Mouse (Mus musculus): ENCODE measurements around the gene Gm21992. TPM values are rescaled to one million over a fixed set of nuclear protein-coding genes. Genes with fewer than 3 reads are reported as not detected.

The Gm21992 gene
- total RNA-seq, 2 experiments from 2014 or later = 15.4 to 19.4 TPM

DNA sequence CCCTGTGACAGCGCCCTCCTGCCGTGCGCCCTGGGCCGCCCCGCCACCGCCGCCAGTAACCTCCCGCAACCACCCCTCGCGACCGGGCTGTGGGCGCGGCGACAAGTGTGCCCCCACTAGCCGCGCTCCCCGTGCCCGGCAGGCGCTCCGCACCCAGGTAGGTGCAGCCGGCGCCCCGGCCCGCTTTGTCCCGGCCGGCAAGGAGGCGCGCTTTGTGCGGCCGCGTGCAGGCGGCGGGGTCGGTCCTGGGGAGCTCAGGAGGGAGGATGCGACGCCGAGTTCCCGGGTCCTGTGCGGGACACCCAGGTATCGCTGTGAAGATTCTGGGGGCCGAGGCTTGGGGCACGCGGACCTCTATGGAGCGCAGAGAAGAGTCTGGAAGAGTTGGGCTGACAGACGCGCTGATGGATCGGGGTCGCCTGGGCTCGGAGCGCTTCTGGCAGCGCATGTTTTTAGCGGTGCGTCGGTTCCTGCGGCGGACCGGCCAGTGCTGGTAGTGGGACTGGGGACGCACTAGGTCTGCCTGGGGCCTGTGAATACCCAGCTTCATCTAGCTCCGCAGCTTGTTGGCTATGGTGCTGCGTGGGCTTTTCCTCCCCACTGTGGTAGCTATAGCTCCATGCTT is 99.1 kb downstream of the Gm21992 start:
- no peak for DNase-seq

DNA sequence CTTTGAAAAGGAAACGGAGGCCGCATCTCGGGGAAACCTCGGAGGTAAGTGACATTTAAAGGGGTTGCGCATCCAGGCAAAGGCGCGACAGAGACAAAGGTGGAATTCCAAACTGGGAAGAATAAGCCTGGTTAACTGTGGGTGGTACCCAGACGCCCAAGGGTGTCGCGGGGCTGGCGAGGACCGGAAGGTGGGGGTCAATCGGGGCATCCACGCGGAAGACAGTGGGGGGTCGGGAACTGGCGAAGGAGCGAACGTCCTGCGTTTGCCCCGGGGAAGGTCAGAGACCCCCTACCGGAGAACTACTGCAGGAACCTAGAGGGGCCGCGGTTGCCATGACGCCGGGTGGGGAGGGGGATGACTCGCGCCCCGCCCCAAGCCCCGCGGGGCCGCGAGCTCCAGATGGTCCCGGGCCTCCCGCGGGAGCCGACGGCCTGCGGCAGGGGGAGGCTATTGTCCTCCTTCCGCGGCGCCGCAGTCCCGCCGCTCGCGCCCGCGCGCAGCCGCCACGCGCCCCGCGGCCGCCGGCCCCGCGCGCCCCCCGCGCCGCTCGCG is 99.7 kb downstream of the Gm21992 start:
- no peak for DNase-seq

DNA sequence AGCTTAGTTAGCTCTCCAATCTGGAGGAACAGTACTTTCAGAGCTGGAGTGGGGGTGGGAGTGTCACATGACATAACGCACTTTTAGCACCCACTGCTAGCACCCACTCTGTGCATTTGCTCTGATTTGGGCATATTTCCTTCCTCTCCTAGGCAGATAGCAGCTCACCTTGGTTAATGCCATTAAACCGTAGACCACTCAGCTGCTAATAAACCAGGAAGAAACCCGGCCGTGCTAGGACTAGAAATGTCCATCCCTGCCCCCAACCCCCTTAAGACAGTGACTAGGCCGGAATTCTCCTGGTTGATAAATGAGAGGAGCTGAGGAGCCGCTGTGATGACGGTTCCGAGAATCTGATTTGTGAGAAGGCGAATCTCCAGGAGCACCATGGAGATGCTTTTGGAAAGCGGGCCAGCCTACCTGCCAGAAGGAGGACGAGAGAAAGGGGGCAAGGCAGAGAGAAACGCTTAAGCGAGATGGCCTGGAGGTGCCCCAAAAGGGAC is 100.3 kb downstream of the Gm21992 start, which contains the start of gene Sptbn2:
Sptbn2 (plus strand) TSS at position 70 of the 503 bp plus-strand sequence.
- DNase-seq = no peak

DNA sequence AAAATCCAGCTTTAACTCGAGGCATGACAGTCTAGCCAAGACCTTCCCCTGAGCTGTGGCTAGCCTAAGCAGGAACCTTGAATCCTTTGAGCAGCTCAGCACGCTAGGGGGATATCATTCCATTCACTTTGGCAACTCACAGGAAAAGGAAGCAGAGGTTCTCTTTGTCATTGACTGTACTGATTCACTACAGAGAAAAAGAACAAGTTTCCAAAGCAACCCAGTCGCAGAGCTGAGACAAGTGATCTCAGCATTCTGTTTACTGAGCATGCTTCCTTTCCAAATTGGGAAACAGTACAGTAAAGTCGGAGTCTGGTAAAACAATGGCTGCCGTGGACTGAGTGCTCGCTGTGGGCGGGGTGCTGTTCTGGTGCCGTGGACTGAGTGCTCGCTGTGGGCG is 102.6 kb downstream of the Gm21992 start:
- DNase-seq = no peak

DNA sequence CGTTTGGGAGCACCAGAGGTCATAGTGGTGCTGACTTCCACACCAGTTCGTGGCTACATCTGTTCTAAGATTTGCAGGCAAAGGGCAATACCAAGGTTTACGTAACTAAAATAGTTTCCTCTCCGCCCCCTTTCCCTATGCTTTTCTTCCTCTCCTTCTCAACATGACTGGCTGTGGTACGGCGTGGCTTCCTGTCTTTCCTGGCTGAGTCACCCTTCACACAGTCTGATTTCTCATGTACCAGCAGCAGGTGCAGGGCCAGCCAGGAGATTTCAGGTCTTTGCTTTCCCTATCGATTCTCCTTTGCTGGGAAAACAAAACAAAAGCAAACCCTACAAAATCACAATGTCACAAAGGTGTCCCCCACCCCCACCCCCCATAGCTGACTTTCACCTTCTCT is 110.2 kb downstream of the Gm21992 start:
- DNase-seq = no peak

DNA sequence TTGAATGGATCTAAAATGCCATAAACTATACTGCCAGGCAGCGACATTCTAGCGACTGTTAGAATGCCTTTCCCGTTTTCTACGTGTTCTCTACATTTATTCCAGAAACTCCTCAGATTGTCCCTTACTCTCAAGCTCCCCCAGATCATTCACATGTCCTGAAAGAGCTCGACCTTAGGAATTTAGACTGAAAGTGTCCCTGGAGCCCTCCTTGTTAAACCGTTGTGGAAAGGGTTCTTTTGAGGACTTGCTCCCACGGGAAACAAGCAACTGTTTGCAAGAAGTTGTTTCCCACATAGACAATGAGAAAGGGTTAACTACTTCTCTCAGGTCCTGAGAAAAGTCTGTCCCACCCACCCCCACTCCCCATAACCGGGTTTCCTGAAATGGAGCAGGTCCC is 110.8 kb downstream of the Gm21992 start:
- DNase-seq = no peak

DNA sequence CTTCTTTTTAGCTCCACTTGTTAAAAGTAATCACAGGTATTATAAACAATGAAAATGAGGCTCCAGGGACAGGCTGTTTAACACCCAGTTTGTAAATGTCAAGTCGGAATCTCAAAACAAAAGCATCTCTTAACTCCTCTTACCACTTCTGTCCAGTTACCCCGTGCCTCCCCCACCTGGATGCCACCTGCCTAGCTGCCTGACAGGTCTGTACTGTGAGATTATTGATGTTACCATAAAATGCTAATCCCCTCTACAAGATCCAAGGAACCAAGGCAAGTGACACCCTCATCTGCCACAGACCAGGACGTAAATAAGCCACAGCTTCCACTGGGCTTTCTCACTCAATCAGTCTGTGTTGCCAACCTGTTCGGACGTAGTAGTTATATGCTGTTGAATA is 111.6 kb downstream of the Gm21992 start:
- no peak for DNase-seq

DNA sequence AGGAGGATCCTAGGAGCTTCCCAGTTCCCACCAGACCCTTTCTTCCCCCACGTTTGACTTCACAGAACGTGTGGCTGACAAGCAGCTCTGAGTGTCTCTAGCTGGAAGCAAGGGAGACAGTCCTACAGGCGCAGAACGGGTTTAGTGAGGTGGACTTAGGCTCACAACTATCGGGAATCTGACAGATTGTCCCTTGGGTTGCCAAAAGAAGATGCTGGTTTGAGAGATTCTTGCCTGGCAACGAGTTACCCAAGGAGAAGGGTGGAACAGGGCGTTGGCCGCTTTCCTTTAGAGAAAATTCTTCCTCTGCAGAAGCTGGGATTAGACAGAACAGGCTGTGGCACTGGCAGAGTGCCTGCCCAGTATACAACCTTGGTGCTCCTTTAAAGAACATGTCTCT is 112.6 kb downstream of the Gm21992 start:
- DNase-seq = no peak

DNA sequence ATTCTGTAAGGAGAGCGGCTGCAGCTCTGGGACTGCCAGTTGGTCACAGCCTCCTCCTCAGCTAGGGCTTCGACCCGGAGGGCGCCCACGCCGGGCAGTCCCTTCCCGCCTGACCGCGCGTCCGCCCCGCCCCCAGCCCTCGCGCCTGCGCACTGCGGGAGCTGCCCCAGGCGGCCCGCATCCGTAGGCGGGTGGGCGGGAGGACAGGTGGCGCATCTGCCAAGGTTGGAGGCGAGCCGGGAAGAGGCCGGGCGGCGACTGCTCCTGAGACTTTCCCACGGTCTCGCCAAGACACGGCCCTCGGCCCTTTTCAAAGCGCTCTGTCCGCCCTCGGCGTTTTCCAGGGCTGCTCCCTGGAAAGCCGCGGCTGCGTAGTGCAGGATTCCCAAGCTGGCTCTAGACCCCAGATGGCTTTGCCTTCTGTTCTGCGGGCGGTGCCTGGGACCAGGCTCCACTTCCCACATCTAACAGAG is 113.2 kb downstream of the Gm21992 start, which contains the start of gene Gm960:
Gm960 (minus strand) TSS at position 464 of the 473 bp plus-strand sequence.
- DNase-seq = peak; percentile 57 to 72

DNA sequence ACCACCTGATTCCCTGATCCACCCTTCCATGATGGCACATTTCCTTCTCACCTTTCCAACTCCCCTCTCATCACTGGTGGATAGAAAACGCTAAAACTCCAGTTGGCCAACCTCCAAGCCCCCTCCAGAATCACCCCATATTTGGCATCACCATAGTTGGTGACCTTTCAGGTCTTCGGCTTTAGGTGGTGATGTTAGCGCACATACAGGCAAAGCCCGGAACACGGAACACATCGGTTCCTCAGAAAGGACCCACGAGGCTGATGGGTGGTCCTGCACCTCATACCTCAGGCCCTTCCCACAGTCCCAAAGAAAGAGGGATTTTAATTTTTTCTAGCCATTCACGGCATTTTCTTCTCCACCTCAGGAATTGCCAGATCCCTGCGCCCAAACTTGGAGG is 113.7 kb downstream of the Gm21992 start:
- DNase-seq = no peak

DNA sequence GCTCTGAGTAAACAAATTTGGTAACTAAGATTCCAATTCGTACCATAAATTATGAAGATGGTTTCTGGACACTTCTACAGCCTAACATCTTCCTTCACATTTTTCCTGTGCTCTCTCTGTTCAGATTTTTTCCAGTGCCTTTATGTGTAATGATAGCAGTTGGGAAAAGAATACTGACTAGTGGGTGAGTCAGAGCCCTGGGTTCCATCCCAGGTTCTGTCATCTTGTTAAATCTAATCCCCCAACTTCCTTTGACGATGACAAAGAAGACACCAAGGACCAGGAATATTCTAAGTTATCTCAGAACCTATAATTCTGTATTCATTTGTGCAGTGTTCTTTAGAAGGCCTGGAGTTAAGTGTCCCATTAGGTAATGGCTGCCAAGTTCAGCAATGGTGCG is 114.3 kb downstream of the Gm21992 start:
- no peak for DNase-seq

DNA sequence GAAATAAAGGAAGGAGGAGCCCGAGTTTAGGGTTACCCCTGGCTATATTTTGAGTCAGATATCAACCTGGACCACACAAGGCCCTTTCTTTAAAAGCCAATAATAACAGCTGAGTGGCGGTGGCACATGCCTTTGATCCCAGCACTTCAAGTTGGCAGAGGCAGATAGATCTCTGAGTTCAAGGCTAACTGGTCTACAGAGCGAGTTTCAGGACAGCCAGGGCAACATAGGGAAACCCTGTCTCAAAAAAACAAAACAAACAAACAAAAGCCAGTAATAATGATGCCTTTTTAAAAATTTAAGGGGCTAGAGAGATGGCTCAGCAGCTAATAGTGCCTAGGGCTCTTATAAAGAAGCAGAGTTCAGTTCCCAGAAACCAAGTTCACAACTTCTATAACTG is 117.1 kb downstream of the Gm21992 start:
- no peak for DNase-seq

Other genes starting within 250 kb of the Gm21992 start
- 1 to 10 TPM; 5.4 to 8.5 TPM for gene Lrfn4, start 195.9 kb downstream of the Gm21992 start, total RNA-seq (2021)
- gene Rce1, start 186.0 kb downstream of the Gm21992 start, total RNA-seq (2021) = 10 to 100 TPM in 1 of 2 experiments, 1 to 10 TPM in 1; 9.1 to 10.3 TPM
- gene Gm960, start 112.9 kb downstream of the Gm21992 start, total RNA-seq (2021) = not detected
- gene Sptbn2, start 100.4 kb downstream of the Gm21992 start, total RNA-seq (2021) = under 1 TPM; 0.22 to 0.98 TPM
- gene Rbm4b, start 55.1 kb downstream of the Gm21992 start, total RNA-seq (2021) = 1 to 10 TPM; 7.8 to 8.6 TPM
- 10 to 100 TPM; 38.8 to 43.3 TPM for gene Rbm4, start 17.7 kb downstream of the Gm21992 start, total RNA-seq (2021)
- 10 to 100 TPM; 16.6 to 17.9 TPM for gene Rbm14, start within 50 bp of the Gm21992 start, total RNA-seq (2021)
- gene Ccs, start 27.7 kb upstream of the Gm21992 start, total RNA-seq (2021) = 10 to 100 TPM; 30.0 to 30.6 TPM
- gene Ccdc87, start 27.8 kb upstream of the Gm21992 start, total RNA-seq (2021) = under 1 TPM in 1 of 2 experiments, not detected in 1; 0.10 TPM
- 10 to 100 TPM; 73.4 to 76.3 TPM for gene Ctsf, start 43.5 kb upstream of the Gm21992 start, total RNA-seq (2021)
- gene Actn3, start 66.3 kb upstream of the Gm21992 start, total RNA-seq (2021) = under 1 TPM; 0.42 to 0.49 TPM
- gene Zdhhc24, start 67.1 kb upstream of the Gm21992 start, total RNA-seq (2021) = 1 to 10 TPM; 2.4 to 3.1 TPM
- gene Bbs1, start 95.0 kb upstream of the Gm21992 start, total RNA-seq (2021) = 1 to 10 TPM; 2.8 to 3.1 TPM
- gene Dpp3, start 116.7 kb upstream of the Gm21992 start, total RNA-seq (2021) = 10 to 100 TPM; 15.6 to 18.2 TPM
- gene Peli3, start 131.5 kb upstream of the Gm21992 start, total RNA-seq (2021) = 1 to 10 TPM; 3.5 to 3.8 TPM
- 10 to 100 TPM; 67.7 to 86.0 TPM for gene Mrpl11, start 150.5 kb upstream of the Gm21992 start, total RNA-seq (2021)
- gene Npas4, start 178.7 kb upstream of the Gm21992 start, total RNA-seq (2021) = under 1 TPM in 1 of 2 experiments, not detected in 1; 0.10 TPM
- gene Slc29a2, start 212.2 kb upstream of the Gm21992 start, total RNA-seq (2021) = 1 to 10 TPM; 6.9 to 8.8 TPM
- gene B4gat1, start 227.2 kb upstream of the Gm21992 start, total RNA-seq (2021) = 10 to 100 TPM; 46.0 TPM
- gene AC124502.3, start 227.3 kb upstream of the Gm21992 start, total RNA-seq (2021) = 1 to 10 TPM in 1 of 2 experiments, under 1 TPM in 1; 0.93 to 2.7 TPM
- 10 to 100 TPM; 11.8 to 16.2 TPM for gene Brms1, start 229.7 kb upstream of the Gm21992 start, total RNA-seq (2021)
- 1 to 10 TPM; 1.9 to 2.4 TPM for gene Rin1, start 238.9 kb upstream of the Gm21992 start, total RNA-seq (2021)

All from heart, adult 18-20 months (tissue).